Mouse (Mus musculus) urinary bladder, postnatal 14 days (tissue): ENCODE measurements at regions not wholly inside any gene's neighbourhood (a gene's known extent, or its start where the extent isn't known, plus 50 kb on each side); places are given as distances from the start of the nearest gene placed in this dataset.
A peak's percentile ranks its signal among the peaks of the same experiment; 100 is the strongest.

Source experiments
- DNase-seq: peaks from one replicate; pipeline ENCODE4 v3.0.0; 2021; ENCODE audit warnings: low spot score

DNA sequence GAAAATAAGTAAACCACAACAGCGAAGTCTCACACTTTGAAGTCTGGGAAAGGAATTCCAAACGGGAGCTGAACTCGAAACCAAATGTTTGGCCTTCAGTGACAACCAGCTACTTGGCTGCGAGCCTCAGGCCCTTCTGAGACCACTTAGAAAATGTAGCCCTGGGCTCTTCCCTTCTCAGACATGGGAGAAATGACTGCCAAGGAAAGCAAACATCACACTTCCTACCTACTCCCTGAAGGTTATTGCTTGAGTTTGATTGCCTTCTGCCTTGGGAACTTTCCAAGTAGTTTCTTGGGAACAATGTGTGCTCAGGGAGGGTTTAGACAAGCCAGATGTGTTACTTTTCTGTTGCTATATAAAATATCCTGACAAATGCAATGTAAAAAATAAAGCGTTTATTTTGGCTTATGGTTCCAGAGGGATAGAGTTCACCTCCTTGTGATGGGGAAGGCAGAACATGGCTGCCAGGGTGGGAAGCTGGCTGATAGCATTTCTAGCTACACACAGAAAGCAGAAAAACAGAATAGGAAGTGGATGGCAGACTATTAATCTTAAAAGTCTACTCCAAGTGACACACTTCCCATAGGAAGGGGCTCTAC lies 194.8 kb upstream of the Rack1 start:
- peak; percentile 5 for DNase-seq

DNA sequence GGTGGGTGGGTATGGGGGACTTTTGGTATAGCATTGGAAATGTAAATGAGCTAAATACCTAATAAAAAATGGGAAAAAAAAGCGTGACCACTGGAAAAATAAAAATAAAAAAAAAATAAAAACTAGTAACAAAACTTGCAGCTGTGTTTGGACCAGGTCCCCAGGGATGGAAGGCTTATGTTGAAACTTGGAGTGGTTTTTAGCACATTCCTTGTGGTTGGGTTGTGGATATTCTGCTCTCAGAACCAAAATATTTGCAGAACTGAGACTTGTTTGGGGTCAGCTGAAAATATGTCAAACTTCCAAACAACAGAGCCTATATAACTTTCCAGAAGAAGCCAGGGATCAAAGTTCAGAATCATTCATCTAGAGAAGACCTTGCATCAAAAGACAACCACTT lies 199.0 kb upstream of the Rack1 start:
- DNase-seq, result no peak

DNA sequence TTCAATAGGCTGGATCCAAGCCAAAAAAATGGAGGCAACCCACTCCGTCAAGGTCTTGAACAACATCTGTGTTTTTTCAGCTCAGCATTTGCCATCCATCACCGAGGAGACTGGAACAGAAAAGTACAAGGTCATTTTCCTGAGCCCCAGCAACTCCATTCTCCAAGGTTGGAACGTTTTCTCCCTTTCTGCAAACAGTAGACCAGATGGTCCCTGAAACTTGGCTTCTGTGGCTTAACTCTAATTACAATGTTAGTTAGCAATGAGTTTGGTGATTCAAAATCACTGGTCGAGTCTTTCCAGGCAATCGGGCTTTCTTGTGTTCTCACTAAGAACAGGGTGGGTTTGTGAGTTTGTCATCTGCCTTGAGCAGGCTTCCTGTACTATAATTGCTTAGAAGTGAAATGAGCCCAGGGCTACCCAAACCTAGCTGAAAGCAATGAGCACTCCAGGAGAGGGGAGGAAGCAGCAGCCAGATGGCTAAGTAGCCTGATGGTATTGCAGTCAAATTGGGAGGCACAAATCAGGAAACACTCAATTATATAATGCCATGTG lies 200.5 kb upstream of the Rack1 start:
- DNase-seq, result no peak

DNA sequence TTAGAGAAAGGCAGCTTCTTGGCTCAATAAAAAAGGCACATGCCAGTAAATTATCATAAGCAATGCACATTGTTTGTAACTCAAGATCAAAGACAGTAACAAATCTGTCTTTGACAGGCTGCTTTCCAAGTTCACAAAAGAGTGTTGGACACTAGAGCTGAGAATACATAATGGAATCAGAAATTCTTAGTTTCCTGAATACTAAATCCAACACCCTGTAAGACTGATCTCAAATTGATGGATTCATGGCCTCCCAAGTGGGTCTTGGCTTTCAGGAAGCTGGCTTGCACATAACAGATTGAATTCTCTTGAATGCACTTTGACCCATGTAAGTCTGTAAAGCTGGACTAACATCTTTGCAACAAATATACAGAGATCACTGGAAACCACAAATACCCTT lies 201.1 kb upstream of the Rack1 start:
- no peak for DNase-seq

DNA sequence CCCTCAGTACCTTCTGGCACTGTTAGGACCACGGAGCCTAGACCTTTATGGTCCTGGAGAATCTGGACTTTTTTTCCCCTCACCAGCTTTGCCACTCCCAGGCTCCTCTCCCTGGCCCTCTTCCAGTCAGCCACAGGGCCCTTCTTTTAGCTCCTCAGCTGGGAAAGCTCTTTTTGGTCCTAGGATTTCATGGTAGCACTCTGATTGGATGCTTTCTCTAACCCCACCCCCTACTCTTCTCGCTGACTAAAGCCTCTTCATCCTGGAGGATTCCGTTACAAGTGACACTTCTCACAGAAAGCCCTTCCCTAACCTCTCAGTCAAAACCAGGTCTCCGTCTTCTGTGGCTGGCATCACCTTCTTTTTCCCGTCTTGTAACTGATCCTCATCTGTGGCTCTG lies 205.7 kb upstream of the Rack1 start:
- DNase-seq, result no peak

- DNase-seq, result peak; percentile 34
These were observed 211.1 kb upstream of the Rack1 start for GRCm38 (mm10) chr11:48588833-48589649.

DNA sequence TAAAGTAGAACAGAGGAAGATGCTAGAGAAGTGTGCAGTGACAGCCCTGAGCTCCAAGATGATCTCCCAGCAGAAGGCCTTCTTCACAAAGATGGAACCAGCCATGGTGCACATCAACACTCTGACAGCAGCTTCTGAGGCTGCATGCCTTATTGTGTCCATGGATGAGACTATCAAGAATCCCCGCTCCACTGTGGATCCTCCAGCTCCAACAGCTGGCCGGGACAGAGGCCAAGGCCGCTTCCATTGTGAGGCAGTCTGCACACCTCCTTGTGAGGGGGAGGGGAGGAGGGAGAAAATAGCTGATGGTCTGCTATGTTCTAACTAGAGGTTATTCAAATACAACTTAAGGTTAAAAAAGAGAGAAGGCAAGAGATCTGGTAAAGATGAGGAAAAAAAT lies 231.4 kb upstream of the Rack1 start:
- DNase-seq, result no peak

DNA sequence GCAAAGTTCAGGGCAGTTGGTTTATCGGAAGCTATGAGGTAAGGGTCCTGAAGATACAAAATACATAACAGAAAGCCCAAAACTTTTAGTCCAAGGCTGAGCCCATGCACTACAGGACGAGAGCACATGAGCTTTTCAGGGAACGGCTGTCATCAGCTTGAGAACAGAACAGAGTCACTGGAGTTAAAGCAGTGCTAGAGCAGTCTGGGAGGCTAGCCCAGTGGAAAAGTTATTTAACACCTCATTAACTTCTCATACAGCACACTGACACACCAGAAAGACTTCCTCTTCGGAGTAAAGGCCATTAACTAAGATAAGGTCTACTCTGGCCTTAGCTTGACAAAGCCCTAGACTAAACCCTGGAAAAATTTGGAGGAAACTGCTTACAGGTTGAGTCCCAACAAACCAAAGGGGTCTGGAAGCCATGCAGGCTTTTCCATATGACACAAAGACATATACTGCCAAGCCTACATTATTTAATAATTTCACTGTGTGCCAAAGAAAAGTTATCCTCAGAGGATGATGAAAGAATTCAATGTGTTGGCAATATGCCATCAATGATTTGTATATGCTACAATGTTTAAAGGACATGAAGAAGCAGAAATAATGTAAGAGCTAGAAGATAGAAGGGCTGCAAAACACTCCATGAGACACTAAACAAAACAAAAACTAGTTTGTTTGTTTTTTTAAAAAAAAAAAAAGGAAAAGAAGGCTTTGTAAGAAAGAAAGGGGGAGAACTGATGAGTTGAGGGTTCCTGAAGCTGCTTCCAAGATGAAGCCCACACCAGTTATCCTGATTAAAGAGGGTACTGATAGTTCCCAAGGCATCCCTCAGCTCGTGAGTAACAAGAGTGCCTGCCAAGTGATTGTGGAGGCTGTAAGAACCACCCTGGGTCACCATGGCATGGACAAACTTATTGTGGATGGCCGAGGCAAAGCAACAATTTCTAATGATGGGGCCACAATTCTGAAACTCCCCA lies 232.3 kb upstream of the Rack1 start:
- no peak for DNase-seq

GRCm38 (mm10) chr11:48558053-48558452 lies 242.1 kb upstream of the Rack1 start:
- no peak for DNase-seq

DNA sequence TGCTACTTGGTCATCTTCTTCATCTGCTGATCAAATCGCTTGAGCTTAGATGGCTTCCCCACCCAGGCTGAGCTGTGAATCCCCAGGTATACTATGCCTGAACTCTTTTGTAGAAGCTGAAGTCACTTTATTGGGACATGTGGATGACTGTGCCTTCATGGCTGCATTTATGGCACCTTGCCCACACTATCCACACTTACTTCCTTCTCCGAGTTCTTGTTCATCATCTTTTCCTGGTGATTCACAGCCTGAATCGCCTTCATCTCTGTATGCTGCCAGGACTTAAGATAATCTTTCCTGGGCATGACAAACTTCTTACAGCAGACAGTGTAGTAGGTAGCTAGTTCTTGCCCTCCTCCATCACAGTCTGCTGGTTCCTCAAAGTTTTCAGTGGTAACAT lies 248.1 kb upstream of the Rack1 start:
- no peak for DNase-seq

GRCm38 (mm10) chr11:48551201-48551600 lies 248.9 kb upstream of the Rack1 start:
- DNase-seq, result no peak

- no peak for DNase-seq
These were observed 273.8 kb upstream of the Rack1 start for GRCm38 (mm10) chr11:48526316-48526715.

DNA sequence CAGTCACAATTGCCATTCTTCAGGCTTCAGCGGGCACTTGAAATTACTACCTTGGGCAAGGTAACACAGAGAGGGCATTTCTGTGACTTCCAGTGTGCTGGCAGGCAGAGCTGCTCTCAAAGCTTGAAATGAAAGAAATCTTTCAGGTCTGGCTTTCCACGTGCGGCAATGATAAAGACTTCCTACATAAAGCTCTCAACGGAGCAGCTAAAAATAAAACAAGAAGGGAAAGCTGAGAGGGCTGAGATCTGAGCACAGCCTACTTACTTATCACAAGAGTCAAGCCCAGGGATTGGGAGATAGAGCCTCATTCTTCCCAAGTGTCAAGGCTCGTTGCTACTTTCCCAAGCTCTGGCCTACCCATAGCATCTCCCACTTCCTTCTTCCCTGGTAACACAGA lies 274.6 kb upstream of the Rack1 start:
- no peak for DNase-seq

GRCm38 (mm10) chr11:48506886-48507285 lies 293.2 kb upstream of the Rack1 start:
- no peak for DNase-seq

DNA sequence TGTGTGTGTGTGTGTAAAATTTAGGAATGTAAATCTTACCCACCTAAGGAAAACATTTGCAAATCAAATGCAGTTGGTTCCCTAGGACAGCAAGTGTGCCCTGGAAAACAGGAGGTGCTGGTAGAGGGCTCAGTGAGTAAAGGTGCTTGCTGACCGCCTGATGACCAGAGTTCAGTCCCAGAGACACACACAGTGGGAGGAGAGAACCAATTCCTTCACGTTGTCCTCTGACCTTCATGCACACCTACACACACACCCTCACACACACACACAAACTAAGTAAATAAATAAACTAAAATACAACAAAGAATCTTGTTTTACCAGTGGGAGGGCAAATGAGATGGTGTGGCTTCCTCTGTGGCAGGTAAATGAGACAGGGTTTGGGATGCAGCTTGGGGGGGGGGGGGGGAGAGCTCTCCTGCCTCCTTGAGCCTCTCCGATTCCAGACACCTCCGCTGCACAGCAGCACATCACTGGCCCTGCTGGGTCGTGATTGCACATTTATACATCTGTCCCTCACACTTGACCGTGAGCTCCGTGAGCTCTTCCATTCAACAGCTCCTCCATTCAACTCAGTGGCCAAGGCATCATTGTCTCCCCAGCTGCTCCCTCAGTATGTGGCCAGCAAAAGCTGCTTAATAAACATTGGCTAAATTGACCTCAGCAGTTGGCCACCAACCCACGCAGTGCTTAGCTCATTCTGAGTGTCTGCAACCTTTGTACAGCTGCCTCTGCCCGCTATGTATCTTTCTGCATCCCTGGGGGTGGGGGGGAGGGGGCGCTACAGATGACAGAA lies 297.9 kb upstream of the Rack1 start:
- no peak for DNase-seq

- DNase-seq, result no peak
These were observed 301.1 kb upstream of the Rack1 start for GRCm38 (mm10) chr11:48499057-48499456.

- DNase-seq, result no peak
These were observed 311.8 kb upstream of the Rack1 start for GRCm38 (mm10) chr11:48488308-48488707.

GRCm38 (mm10) chr11:48464036-48464435 lies 336.1 kb upstream of the Rack1 start:
- DNase-seq, result peak; percentile 6

DNA sequence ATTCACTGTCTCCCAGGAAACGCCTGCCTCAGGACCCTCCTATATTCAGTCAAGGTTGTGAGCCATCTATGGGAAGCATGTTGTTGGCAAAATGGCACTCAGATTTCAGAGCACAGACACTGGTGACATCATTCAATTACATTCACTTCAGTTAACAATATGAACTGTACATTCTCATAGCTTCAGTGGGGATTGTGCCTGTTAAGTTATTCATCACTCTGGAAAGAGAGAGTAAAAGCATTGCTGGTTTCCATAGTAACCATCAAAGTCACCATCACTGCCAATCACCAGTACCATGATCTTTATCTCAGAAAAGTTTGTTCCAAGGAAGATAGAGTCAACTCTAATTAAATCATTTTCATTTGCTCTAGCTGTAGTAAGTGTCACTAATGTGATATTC lies 350.2 kb upstream of the Rack1 start:
- no peak for DNase-seq

DNA sequence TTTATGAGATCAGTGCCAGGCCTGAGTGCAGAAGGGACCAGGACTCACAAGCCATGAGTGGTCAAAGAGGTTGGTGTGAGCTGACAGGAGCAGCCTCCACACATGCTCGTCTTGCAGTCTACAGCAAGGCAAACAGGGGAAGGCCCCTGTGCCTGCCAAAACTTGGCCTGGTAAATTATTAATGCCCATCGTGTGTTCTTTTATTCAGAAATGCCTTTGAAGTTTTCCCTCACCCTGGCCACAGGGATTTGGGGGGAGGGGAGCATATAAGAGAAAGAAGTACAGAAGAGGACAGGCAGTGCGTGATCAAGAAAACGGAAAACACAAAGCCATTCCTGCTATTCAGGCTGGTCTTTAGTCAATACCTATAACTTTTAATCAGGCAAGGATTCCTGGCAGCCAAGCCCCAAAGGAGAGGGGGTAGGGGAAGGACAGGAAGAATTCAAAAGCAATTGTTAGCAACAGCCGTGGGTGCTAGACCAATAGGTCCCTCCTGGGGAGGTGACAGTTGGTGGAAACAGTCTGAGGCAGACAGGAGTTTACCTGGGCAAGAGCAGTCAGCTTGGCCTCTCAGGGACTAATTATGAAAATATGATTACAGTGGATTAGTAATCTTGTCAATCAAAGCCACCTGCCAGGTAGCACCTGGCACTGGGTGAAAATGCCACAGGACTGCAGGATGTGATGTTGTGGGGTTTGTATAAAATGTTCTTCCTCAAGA lies 357.4 kb upstream of the Rack1 start:
- no peak for DNase-seq

- no peak for DNase-seq
These were observed 363.4 kb upstream of the Rack1 start for GRCm38 (mm10) chr11:48436712-48437111.
